Mouse (Mus musculus): ENCODE results near the gene Dcbld1. TPM values are rescaled to one million over a fixed set of nuclear protein-coding genes. Genes with fewer than 3 reads are reported as not detected.
"Not testable (repeated sequence)": the region's sequence is repeated elsewhere in the genome, so short reads cannot be mapped to it uniquely, and the experiment has no call there.

Gene Dcbld1
- polyA plus RNA-seq, 1 experiment from 2014 or later: 5.1 TPM

DNA sequence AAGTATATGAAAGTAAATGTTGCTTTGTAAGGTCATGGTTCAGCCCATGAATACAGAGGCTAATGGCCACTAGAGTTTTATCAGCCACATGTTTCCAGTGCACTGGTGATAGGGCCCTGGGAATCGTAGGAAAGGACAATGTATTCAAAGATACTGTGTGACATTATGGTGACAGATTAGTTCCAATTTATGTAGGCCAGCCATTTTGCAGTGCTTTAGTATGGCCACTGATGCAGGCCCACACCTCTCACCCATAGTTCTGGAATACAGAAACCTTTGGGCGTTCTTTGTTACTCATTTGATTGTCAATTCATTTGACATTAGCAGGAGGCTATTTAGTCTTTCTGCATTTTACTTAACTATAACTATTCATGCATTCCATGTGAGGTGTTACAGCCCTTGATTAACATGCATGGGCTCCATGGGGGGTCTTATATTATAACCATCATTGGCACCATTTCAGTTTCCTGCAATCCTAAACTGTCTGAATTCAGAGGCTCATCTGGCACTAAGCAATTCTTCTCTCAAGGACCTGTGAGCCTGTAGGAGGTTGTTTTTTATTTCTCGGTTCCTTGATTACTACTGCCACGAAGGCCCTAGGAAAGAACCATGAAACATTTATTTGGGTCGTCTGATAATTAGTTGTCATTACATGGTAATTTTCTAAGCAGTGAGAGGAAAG lies 54.6 kb downstream of the Dcbld1 start:
- no peaks in the 10 kb centered on the region for H3K4me1 ChIP-seq (ENCODE audit: insufficient read depth)
- DNase-seq: no peak
- H3K27me3 ChIP-seq (ENCODE audit: insufficient read depth, low read length): no peaks in the 10 kb centered on the region
- peaks cover 9% of the 10 kb centered on the region; the same call in 1 of the 2 replicates for H3K36me3 ChIP-seq (replicated peaks; ENCODE audit: insufficient read depth, low read length)
- no peak for ATAC-seq
- no peak overlapping the region for H3K4me2 ChIP-seq (ENCODE audit: low read depth, low read length)
- TF ChIP-seq EP300 (IDR thresholded peaks at IDR 0.05; ENCODE audit: low read depth): no peak
- no peak for TF ChIP-seq CTCF (IDR thresholded peaks at IDR 0.05; ENCODE audit: low read depth)
- no peaks in the 10 kb centered on the region for H3K9me3 ChIP-seq (ENCODE audit: low read length)
- no peak overlapping the region for H3K4me3 ChIP-seq (ENCODE audit: low read depth, low read length)
- no peak overlapping the region for H3K9ac ChIP-seq (replicated peaks)
- 81% methylated on average over 5 of the region's 5 CpGs for WGBS (ENCODE audit: insufficient replicate concordance)
- H3K27ac ChIP-seq (ENCODE audit: low read depth): no peak overlapping the region

DNA sequence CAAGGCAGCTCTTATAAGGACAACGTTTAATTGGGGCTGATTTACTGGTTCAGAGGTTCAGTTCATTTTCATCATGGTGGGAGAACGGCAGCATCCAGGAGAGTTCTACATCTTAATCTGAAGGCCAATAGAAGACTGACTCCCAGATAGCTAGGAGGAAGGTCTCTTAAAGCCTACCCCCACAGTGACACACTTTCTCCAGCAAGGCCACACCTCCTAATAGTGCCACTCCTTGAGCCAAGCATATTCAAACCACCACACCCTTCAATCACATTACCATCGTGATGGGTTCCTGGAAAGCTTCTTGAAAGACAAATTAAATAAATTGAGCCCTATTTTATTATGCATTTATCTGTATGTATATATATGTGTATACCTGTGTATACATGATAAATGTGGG lies 55.8 kb downstream of the Dcbld1 start:
- WGBS (ENCODE audit: insufficient replicate concordance): 89% methylated on average over 3 of the region's 3 CpGs
- Histone ChIP-seq H3K36me3 (replicated peaks; ENCODE audit: insufficient read depth, low read length) (peaks cover 7% of the 10 kb centered on the region; the same call in 1 of the 2 replicates), H3K4me2 (ENCODE audit: low read depth, low read length) (no peak overlapping the region), H3K9ac (replicated peaks) (no peak overlapping the region), H3K4me3 (ENCODE audit: low read depth, low read length) (no peak overlapping the region), H3K27ac (ENCODE audit: low read depth) (no peak overlapping the region), H3K27me3 (ENCODE audit: insufficient read depth, low read length) (no peaks in the 10 kb centered on the region), H3K4me1 (ENCODE audit: insufficient read depth) (no peaks in the 10 kb centered on the region), H3K9me3 (ENCODE audit: low read length) (no peaks in the 10 kb centered on the region)
- no peak for ATAC-seq
- DNase-seq: no peak
- TF ChIP-seq CTCF (IDR thresholded peaks at IDR 0.05; ENCODE audit: low read depth) (no peak), EP300 (IDR thresholded peaks at IDR 0.05; ENCODE audit: low read depth) (no peak)

DNA sequence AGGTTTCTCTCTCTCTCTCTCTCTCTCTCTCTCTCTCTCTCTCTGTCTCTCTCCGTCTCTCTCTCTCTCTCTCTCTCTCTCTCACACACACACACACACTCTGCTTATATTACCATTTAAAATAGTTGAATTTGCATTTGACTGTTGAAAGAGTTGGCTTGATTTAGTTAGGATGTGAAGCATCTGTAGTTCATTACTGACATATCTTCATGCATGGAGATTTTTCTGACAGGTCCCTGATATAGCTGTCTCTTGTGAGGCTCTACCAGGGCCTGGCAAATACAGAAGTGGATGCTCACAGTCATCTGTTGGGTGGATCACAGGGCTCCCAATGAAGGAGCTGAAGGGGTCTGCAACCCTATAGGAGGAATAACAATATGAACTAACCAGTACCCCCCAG lies 59.0 kb downstream of the Dcbld1 start:
- WGBS (ENCODE audit: insufficient replicate concordance): 67% methylated on average over 1 of the region's 1 CpGs
- not testable (repeated sequence) for H3K4me1 ChIP-seq (ENCODE audit: insufficient read depth); ATAC-seq

DNA sequence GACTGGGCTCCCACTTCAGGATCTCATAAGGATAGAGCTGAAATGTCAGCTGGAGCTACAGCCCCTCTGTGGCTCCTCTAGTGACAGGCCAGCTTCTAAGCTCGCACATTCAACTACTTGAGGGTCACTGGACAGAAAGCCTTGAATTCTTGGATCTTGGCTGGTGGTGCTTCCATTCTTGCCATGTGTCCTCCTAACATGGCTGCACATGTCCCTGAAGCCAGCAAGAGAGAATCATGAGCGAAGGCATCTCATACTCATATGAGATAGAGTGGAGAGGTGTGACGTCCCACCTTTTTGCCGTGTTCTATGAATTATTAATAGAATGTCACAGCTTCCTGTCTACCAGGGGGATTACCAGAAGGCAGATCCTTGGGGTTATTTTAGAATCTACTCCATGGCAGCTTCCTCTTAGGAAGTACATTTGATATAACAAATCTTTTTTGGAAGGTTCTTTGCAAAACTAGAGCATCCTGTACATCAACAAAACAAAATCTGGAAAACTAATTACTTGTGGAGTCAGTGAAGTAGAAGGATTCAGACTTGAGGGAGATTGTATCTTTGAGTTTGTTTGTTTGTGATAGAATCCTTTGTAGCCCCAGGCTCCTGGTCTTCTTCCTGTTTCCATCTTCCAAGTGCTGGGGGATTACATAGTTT lies 60.6 kb downstream of the Dcbld1 start:
- H3K36me3 ChIP-seq (replicated peaks; ENCODE audit: insufficient read depth, low read length): no peaks in the 10 kb centered on the region
- TF ChIP-seq CTCF (IDR thresholded peaks at IDR 0.05; ENCODE audit: low read depth) (no peak), EP300 (IDR thresholded peaks at IDR 0.05; ENCODE audit: low read depth) (peak; percentile 62)
- H3K9ac ChIP-seq (replicated peaks): no peak overlapping the region
- no peak overlapping the region for H3K4me3 ChIP-seq (ENCODE audit: low read depth, low read length)
- H3K4me1 ChIP-seq (ENCODE audit: insufficient read depth): no peaks in the 10 kb centered on the region
- no peaks in the 10 kb centered on the region for H3K9me3 ChIP-seq (ENCODE audit: low read length)
- 60% methylated on average over 4 of the region's 4 CpGs for WGBS (ENCODE audit: insufficient replicate concordance)
- no peak overlapping the region for H3K27ac ChIP-seq (ENCODE audit: low read depth)
- DNase-seq (no peak), ATAC-seq (no peak)
- H3K4me2 ChIP-seq (ENCODE audit: low read depth, low read length): no peak overlapping the region
- no peaks in the 10 kb centered on the region for H3K27me3 ChIP-seq (ENCODE audit: insufficient read depth, low read length)

More for the DNA sequence above, 59.0 kb downstream of the Dcbld1 start:
- H3K4me3 ChIP-seq (ENCODE audit: low read depth, low read length); H3K27ac ChIP-seq (ENCODE audit: low read depth); DNase-seq; H3K4me2 ChIP-seq (ENCODE audit: low read depth, low read length); H3K36me3 ChIP-seq (replicated peaks; ENCODE audit: insufficient read depth, low read length); H3K9me3 ChIP-seq (ENCODE audit: low read length); H3K27me3 ChIP-seq (ENCODE audit: insufficient read depth, low read length); H3K9ac ChIP-seq (replicated peaks): not testable (repeated sequence)

DNA sequence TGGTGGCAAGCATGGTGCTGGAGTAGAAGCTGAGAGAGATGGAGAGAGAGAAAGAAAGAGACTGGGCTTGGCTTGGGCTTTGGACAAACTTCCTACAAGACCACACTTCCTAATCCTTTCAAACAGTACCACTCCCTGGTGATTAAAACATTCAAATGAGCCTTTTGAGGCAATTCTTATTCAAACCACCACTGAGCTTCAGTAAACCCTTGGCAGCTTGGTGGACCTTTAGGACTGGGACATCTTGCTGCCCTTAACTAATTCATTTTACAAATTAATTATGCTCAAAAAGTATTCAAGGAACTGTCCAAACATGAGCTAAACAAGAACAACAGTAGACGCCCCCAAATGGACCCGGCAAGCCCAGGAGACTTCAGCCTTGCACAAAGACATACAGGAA lies 62.5 kb downstream of the Dcbld1 start:
- Histone ChIP-seq H3K36me3 (replicated peaks; ENCODE audit: insufficient read depth, low read length) (no peaks in the 10 kb centered on the region), H3K27ac (ENCODE audit: low read depth) (no peak overlapping the region), H3K4me2 (ENCODE audit: low read depth, low read length) (no peak overlapping the region), H3K9ac (replicated peaks) (no peak overlapping the region), H3K9me3 (ENCODE audit: low read length) (no peaks in the 10 kb centered on the region), H3K27me3 (ENCODE audit: insufficient read depth, low read length) (no peaks in the 10 kb centered on the region), H3K4me3 (ENCODE audit: low read depth, low read length) (no peak overlapping the region), H3K4me1 (ENCODE audit: insufficient read depth) (no peaks in the 10 kb centered on the region)
- TF ChIP-seq EP300 (IDR thresholded peaks at IDR 0.05; ENCODE audit: low read depth) (no peak), CTCF (IDR thresholded peaks at IDR 0.05; ENCODE audit: low read depth) (no peak)
- DNase-seq (no peak), ATAC-seq (no peak)
- WGBS (ENCODE audit: insufficient replicate concordance): 82% methylated on average over 2 of the region's 2 CpGs

DNA sequence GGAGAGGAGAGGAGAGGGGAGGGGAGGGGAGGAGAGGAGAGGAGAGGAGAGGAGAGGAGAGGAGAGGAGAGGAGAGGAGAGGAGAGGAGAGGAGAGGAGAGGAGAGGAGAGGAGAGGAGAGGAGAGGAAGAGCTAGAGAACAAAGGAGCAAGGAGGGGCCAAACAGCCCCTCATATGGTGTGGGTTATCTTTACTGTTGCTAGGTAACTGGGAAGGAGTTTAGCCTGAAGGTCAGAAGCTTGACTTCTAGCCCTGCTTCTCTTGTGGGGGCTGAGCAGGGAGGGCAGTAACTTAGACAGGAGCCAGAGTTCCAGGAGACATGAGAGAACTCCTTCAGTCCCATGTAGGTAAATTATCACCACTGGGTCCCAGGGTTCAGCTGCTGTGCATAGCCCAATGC lies 65.1 kb downstream of the Dcbld1 start:
- not testable (repeated sequence) for H3K4me1 ChIP-seq (ENCODE audit: insufficient read depth); H3K9me3 ChIP-seq (ENCODE audit: low read length); H3K4me3 ChIP-seq (ENCODE audit: low read depth, low read length); ATAC-seq; H3K27ac ChIP-seq (ENCODE audit: low read depth); DNase-seq; H3K36me3 ChIP-seq (replicated peaks; ENCODE audit: insufficient read depth, low read length); H3K9ac ChIP-seq (replicated peaks); H3K27me3 ChIP-seq (ENCODE audit: insufficient read depth, low read length); H3K4me2 ChIP-seq (ENCODE audit: low read depth, low read length)
